Mouse (Mus musculus): ENCODE data around the gene Plxnc1. TPM values are rescaled to one million over a fixed set of nuclear protein-coding genes. Genes with fewer than 3 reads are reported as not detected.
A peak's percentile ranks its signal among the peaks of the same experiment; 100 is the strongest.

Plxnc1 gene
- polyA plus RNA-seq, 1 experiment, result 15.8 TPM

- Histone ChIP-seq H3K36me3 (ENCODE audit: control insufficient read depth, insufficient read depth, low read length) (no peaks in the 10 kb centered on the region), H3K4me3 (ENCODE audit: extremely low read depth, insufficient read depth, insufficient read length) (no peak overlapping the region)
Measured at GRCm38 (mm10) chr10:94917990-94918389, 26.6 kb downstream of the Plxnc1 start.

GRCm38 (mm10) chr10:94917354-94917753 is 27.3 kb downstream of the Plxnc1 start:
- Histone ChIP-seq H3K27ac (ENCODE audit: insufficient read depth, low read length) (no peak overlapping the region), H3K27me3 (ENCODE audit: control insufficient read depth, insufficient read depth, low read length) (no peaks in the 10 kb centered on the region), H3K4me1 (ENCODE audit: control insufficient read depth, insufficient read depth, insufficient read length) (peaks cover 13% of the 10 kb centered on the region; the same call in 1 of the 2 replicates), H3K4me3 (ENCODE audit: extremely low read depth, insufficient read depth, insufficient read length) (no peak overlapping the region), H3K36me3 (ENCODE audit: control insufficient read depth, insufficient read depth, low read length) (no peaks in the 10 kb centered on the region)
- TF ChIP-seq POLR2A (IDR thresholded peaks at IDR 0.05; ENCODE audit: low read depth, low read length) (no peak), CTCF (IDR thresholded peaks at IDR 0.05; ENCODE audit: extremely low read depth, insufficient read depth, insufficient read length, insufficient replicate concordance) (no peak)
- WGBS, result 11% methylated on average over 4 of the region's 4 CpGs
- DNase-seq (ENCODE audit: low read depth in 1 of 2, low spot score in 2 of 2), result no peak

More at GRCm38 (mm10) chr10:94917990-94918389, 26.6 kb downstream of the Plxnc1 start:
- WGBS, result 15% methylated on average over 2 of the region's 2 CpGs
- H3K27ac ChIP-seq (ENCODE audit: insufficient read depth, low read length), result peak overlapping the region; percentile 4; the same call in 1 of the 2 replicates
- no peak for DNase-seq (ENCODE audit: low read depth in 1 of 2, low spot score in 2 of 2)
- H3K27me3 ChIP-seq (ENCODE audit: control insufficient read depth, insufficient read depth, low read length), result no peaks in the 10 kb centered on the region
- TF ChIP-seq POLR2A (IDR thresholded peaks at IDR 0.05; ENCODE audit: low read depth, low read length), result no peak
- TF ChIP-seq CTCF (IDR thresholded peaks at IDR 0.05; ENCODE audit: extremely low read depth, insufficient read depth, insufficient read length, insufficient replicate concordance), result no peak
- peaks cover 16% of the 10 kb centered on the region; the same call in 1 of the 2 replicates for H3K4me1 ChIP-seq (ENCODE audit: control insufficient read depth, insufficient read depth, insufficient read length)

- no peak overlapping the region for H3K27ac ChIP-seq (ENCODE audit: insufficient read depth, low read length)
- H3K36me3 ChIP-seq (ENCODE audit: control insufficient read depth, insufficient read depth, low read length), result no peaks in the 10 kb centered on the region
- DNase-seq (ENCODE audit: low read depth in 1 of 2, low spot score in 2 of 2), result no peak
- peaks cover 13% of the 10 kb centered on the region; the same call in 1 of the 2 replicates for H3K4me1 ChIP-seq (ENCODE audit: control insufficient read depth, insufficient read depth, insufficient read length)
- TF ChIP-seq CTCF (IDR thresholded peaks at IDR 0.05; ENCODE audit: extremely low read depth, insufficient read depth, insufficient read length, insufficient replicate concordance) (no peak), POLR2A (IDR thresholded peaks at IDR 0.05; ENCODE audit: low read depth, low read length) (no peak)
- no peaks in the 10 kb centered on the region for H3K27me3 ChIP-seq (ENCODE audit: control insufficient read depth, insufficient read depth, low read length)
- H3K4me3 ChIP-seq (ENCODE audit: extremely low read depth, insufficient read depth, insufficient read length), result no peak overlapping the region
- WGBS, result 68% methylated on average over 7 of the region's 7 CpGs
Measured at GRCm38 (mm10) chr10:94916610-94917009, 28.0 kb downstream of the Plxnc1 start.

- Histone ChIP-seq H3K27me3 (ENCODE audit: control insufficient read depth, insufficient read depth, low read length) (no peaks in the 10 kb centered on the region), H3K4me1 (ENCODE audit: control insufficient read depth, insufficient read depth, insufficient read length) (peaks cover 13% of the 10 kb centered on the region; the same call in 1 of the 2 replicates), H3K36me3 (ENCODE audit: control insufficient read depth, insufficient read depth, low read length) (no peaks in the 10 kb centered on the region), H3K4me3 (ENCODE audit: extremely low read depth, insufficient read depth, insufficient read length) (no peak overlapping the region), H3K27ac (ENCODE audit: insufficient read depth, low read length) (no peak overlapping the region)
- no peak for TF ChIP-seq POLR2A (IDR thresholded peaks at IDR 0.05; ENCODE audit: low read depth, low read length)
- no peak for TF ChIP-seq CTCF (IDR thresholded peaks at IDR 0.05; ENCODE audit: extremely low read depth, insufficient read depth, insufficient read length, insufficient replicate concordance)
- no peak for DNase-seq (ENCODE audit: low read depth in 1 of 2, low spot score in 2 of 2)
- WGBS, result 84% methylated on average over 6 of the region's 6 CpGs
Measured at GRCm38 (mm10) chr10:94915746-94916145, 28.9 kb downstream of the Plxnc1 start.

- H3K27me3 ChIP-seq (ENCODE audit: control insufficient read depth, insufficient read depth, low read length), result no peaks in the 10 kb centered on the region
- TF ChIP-seq POLR2A (IDR thresholded peaks at IDR 0.05; ENCODE audit: low read depth, low read length) (no peak), CTCF (IDR thresholded peaks at IDR 0.05; ENCODE audit: extremely low read depth, insufficient read depth, insufficient read length, insufficient replicate concordance) (no peak)
- WGBS, result 85% methylated on average over 11 of the region's 11 CpGs
- H3K36me3 ChIP-seq (ENCODE audit: control insufficient read depth, insufficient read depth, low read length), result no peaks in the 10 kb centered on the region
- peaks cover 6% of the 10 kb centered on the region; the same call in 1 of the 2 replicates for H3K4me1 ChIP-seq (ENCODE audit: control insufficient read depth, insufficient read depth, insufficient read length)
- no peak overlapping the region for H3K4me3 ChIP-seq (ENCODE audit: extremely low read depth, insufficient read depth, insufficient read length)
- DNase-seq (ENCODE audit: low read depth in 1 of 2, low spot score in 2 of 2), result no peak
- no peak overlapping the region for H3K27ac ChIP-seq (ENCODE audit: insufficient read depth, low read length)
Measured at GRCm38 (mm10) chr10:94914081-94914480, 30.6 kb downstream of the Plxnc1 start.

GRCm38 (mm10) chr10:94913336-94913739 is 31.3 kb downstream of the Plxnc1 start:
- DNase-seq (ENCODE audit: low read depth in 1 of 2, low spot score in 2 of 2), result no peak
- H3K27me3 ChIP-seq (ENCODE audit: control insufficient read depth, insufficient read depth, low read length), result no peaks in the 10 kb centered on the region
- peak overlapping the region; percentile 38; the same call in 1 of the 2 replicates for H3K27ac ChIP-seq (ENCODE audit: insufficient read depth, low read length)
- no peaks in the 10 kb centered on the region for H3K36me3 ChIP-seq (ENCODE audit: control insufficient read depth, insufficient read depth, low read length)
- WGBS, result 30% methylated on average over 5 of the region's 5 CpGs
- H3K4me3 ChIP-seq (ENCODE audit: extremely low read depth, insufficient read depth, insufficient read length), result no peak overlapping the region
- TF ChIP-seq POLR2A (IDR thresholded peaks at IDR 0.05; ENCODE audit: low read depth, low read length) (no peak), CTCF (IDR thresholded peaks at IDR 0.05; ENCODE audit: extremely low read depth, insufficient read depth, insufficient read length, insufficient replicate concordance) (no peak)
- H3K4me1 ChIP-seq (ENCODE audit: control insufficient read depth, insufficient read depth, insufficient read length), result peaks cover 6% of the 10 kb centered on the region; the same call in 1 of the 2 replicates

GRCm38 (mm10) chr10:94912551-94912950 is 32.1 kb downstream of the Plxnc1 start:
- H3K27ac ChIP-seq (ENCODE audit: insufficient read depth, low read length), result no peak overlapping the region
- WGBS, result 76% methylated on average over 1 of the region's 1 CpGs

More at GRCm38 (mm10) chr10:94912551-94912950, 32.1 kb downstream of the Plxnc1 start:
- Histone ChIP-seq H3K4me3 (ENCODE audit: extremely low read depth, insufficient read depth, insufficient read length) (no peak overlapping the region), H3K36me3 (ENCODE audit: control insufficient read depth, insufficient read depth, low read length) (no peaks in the 10 kb centered on the region), H3K27me3 (ENCODE audit: control insufficient read depth, insufficient read depth, low read length) (no peaks in the 10 kb centered on the region), H3K4me1 (ENCODE audit: control insufficient read depth, insufficient read depth, insufficient read length) (no peaks in the 10 kb centered on the region; the same call in 1 of the 2 replicates)
- no peak for TF ChIP-seq CTCF (IDR thresholded peaks at IDR 0.05; ENCODE audit: extremely low read depth, insufficient read depth, insufficient read length, insufficient replicate concordance)
- TF ChIP-seq POLR2A (IDR thresholded peaks at IDR 0.05; ENCODE audit: low read depth, low read length), result no peak
- DNase-seq (ENCODE audit: low read depth in 1 of 2, low spot score in 2 of 2), result no peak

Measured in spleen, adult 2 months (tissue).